Mouse (Mus musculus) lung, embryonic 14.5 days (tissue): ENCODE results near the gene Thy1. TPM values are rescaled to one million over a fixed set of nuclear protein-coding genes. Genes with fewer than 3 reads are reported as not detected.

ENCODE experiments used
- ATAC-seq: fragments of 200-750 bp; cut with Nextera tagmentation; 2 replicates; pipeline ENCODE4 v1.8.0; 2017; ENCODE audit warnings: mild to moderate bottlenecking, moderate TSS enrichment, moderate library complexity; ENCODE audit not compliant: insufficient read depth
- DNase-seq: peaks from one replicate; pipeline ENCODE4 v3.0.0-alpha.2; 2015
- H3K27ac ChIP-seq: fragments of 300-500 bp; sonication (generic); 2 replicates; pipeline ENCODE4 v1.5.1; 2014; ENCODE audit warnings: low read depth, mild to moderate bottlenecking, moderate library complexity
- H3K27me3 ChIP-seq: fragments of 300-500 bp; sonication (generic); 2 replicates; pipeline ENCODE4 v1.6.1; 2014; ENCODE audit warnings: low read length, control low read depth; ENCODE audit not compliant: insufficient read depth
- H3K36me3 ChIP-seq: fragments of 300-500 bp; sonication (generic); 2 replicates; pipeline ENCODE4 v1.6.1; 2014; ENCODE audit warnings: control low read depth; ENCODE audit not compliant: insufficient read depth
- H3K4me1 ChIP-seq: fragments of 300-500 bp; sonication (generic); 2 replicates; pipeline ENCODE4 v1.6.1; 2014; ENCODE audit warnings: antibody characterized with exemption, control low read depth; ENCODE audit not compliant: insufficient read depth
- H3K4me2 ChIP-seq: fragments of 300-500 bp; sonication (generic); 2 replicates; pipeline ENCODE4 v1.6.1; 2014; ENCODE audit warnings: mild to moderate bottlenecking
- H3K4me3 ChIP-seq: fragments of 300-500 bp; sonication (generic); 2 replicates; pipeline ENCODE4 v1.5.1; 2014; ENCODE audit warnings: low read depth, low read length
- H3K9ac ChIP-seq: fragments of 300-500 bp; sonication (generic); 2 replicates; pipeline ENCODE4 v1.6.1; 2014
- H3K9me3 ChIP-seq: fragments of 300-500 bp; sonication (generic); 2 replicates; pipeline ENCODE4 v1.6.1; 2016; ENCODE audit warnings: low read depth, low read length, control low read depth
- CTCF ChIP-seq: IDR thresholded peaks from 2 replicates; pipeline ENCODE4 v1.5.1; 2016; ENCODE audit warnings: antibody characterized with exemption, low read depth
- WGBS: fragments of 180-500 bp; shearing (Covaris S2); extraction: QIAGEN DNeasy Blood & Tissue Kit; methylation state at CpG from one replicate; pipeline ENCODE4 v1.1.7; 2014; 5-methylcytosine and 5-hydroxymethylcytosine counted together
- polyA plus RNA-seq: library from polyadenylated mRNA; unstranded; fragments of >200 nt; fragmentation: Nextera tagmentation; extraction: Ambion mirVana; gene quantifications from 2 replicates; pipeline ENCODE4 v1.2.1, GENCODE M21; 2014

The Thy1 gene
- polyA plus RNA-seq, 1 experiment from 2014 or later, result 0.46 TPM

- Histone ChIP-seq H3K9me3 (no peaks in the 10 kb centered on the region), H3K9ac (no peak overlapping the region), H3K4me3 (no peak overlapping the region), H3K36me3 (no peaks in the 10 kb centered on the region), H3K27ac (no peak overlapping the region), H3K4me1 (0 out of 2 replicates have a peak, but pooled peaks cover 10% of the 10 kb centered on the region), H3K27me3 (no peaks in the 10 kb centered on the region), H3K4me2 (no peak overlapping the region)
- no peak for TF ChIP-seq CTCF
- 80% methylated on average over 6 of the region's 6 CpGs for WGBS
- DNase-seq, result no peak
- no peak for ATAC-seq
These were observed 24.8 kb downstream of the Thy1 start for GRCm38 (mm10) chr9:44067960-44068330.

- no peak overlapping the region for H3K4me3 ChIP-seq
- no peaks in the 10 kb centered on the region for H3K27me3 ChIP-seq
- H3K4me2 ChIP-seq, result no peak overlapping the region
- no peak overlapping the region for H3K27ac ChIP-seq
- H3K36me3 ChIP-seq, result no peaks in the 10 kb centered on the region
- 8% methylated on average over 7 of the region's 7 CpGs for WGBS
- DNase-seq, result no peak
- H3K9ac ChIP-seq, result no peak overlapping the region
- 0 out of 2 replicates have a peak, but pooled peaks cover 10% of the 10 kb centered on the region for H3K4me1 ChIP-seq
- no peaks in the 10 kb centered on the region for H3K9me3 ChIP-seq
- no peak for ATAC-seq
- no peak for TF ChIP-seq CTCF
These were observed 26.1 kb downstream of the Thy1 start for GRCm38 (mm10) chr9:44069252-44069651.

- Histone ChIP-seq H3K9ac (no peak overlapping the region), H3K4me3 (no peak overlapping the region), H3K27me3 (no peaks in the 10 kb centered on the region), H3K27ac (no peak overlapping the region), H3K36me3 (no peaks in the 10 kb centered on the region), H3K9me3 (no peaks in the 10 kb centered on the region), H3K4me2 (no peak overlapping the region; the same call in 1 of the 2 replicates), H3K4me1 (0 out of 2 replicates have a peak, but pooled peaks cover 10% of the 10 kb centered on the region)
- TF ChIP-seq CTCF, result no peak
- ATAC-seq (no peak), DNase-seq (no peak)
- 49% methylated on average over 14 of the region's 14 CpGs for WGBS
These were observed 27.1 kb downstream of the Thy1 start for GRCm38 (mm10) chr9:44070113-44070843.

- H3K27me3 ChIP-seq, result no peaks in the 10 kb centered on the region
- H3K9ac ChIP-seq, result no peak overlapping the region
- H3K36me3 ChIP-seq, result no peaks in the 10 kb centered on the region
- ATAC-seq, result no peak
- H3K9me3 ChIP-seq, result no peaks in the 10 kb centered on the region
- 0 out of 2 replicates have a peak, but pooled peaks cover 10% of the 10 kb centered on the region for H3K4me1 ChIP-seq
- H3K4me2 ChIP-seq, result no peak overlapping the region; the same call in 1 of the 2 replicates
- no peak for TF ChIP-seq CTCF
- 36% methylated on average over 8 of the region's 8 CpGs for WGBS
- H3K4me3 ChIP-seq, result no peak overlapping the region
- no peak for DNase-seq
- no peak overlapping the region for H3K27ac ChIP-seq
These were observed 27.7 kb downstream of the Thy1 start for GRCm38 (mm10) chr9:44070844-44071231.

GRCm38 (mm10) chr9:44071914-44072598, 28.9 kb downstream of the Thy1 start:
- no peak overlapping the region for H3K4me3 ChIP-seq
- H3K9ac ChIP-seq, result peak overlapping the region; percentile 3; the same call in 1 of the 2 replicates
- TF ChIP-seq CTCF, result no peak
- no peaks in the 10 kb centered on the region for H3K36me3 ChIP-seq
- H3K27ac ChIP-seq, result no peak overlapping the region
- ATAC-seq, result no peak; the same call in 1 of the 2 replicates
- H3K4me2 ChIP-seq, result no peak overlapping the region
- 0 out of 2 replicates have a peak, but pooled peaks cover 8% of the 10 kb centered on the region for H3K4me1 ChIP-seq
- 33% methylated on average over 11 of the region's 11 CpGs for WGBS
- H3K9me3 ChIP-seq, result no peaks in the 10 kb centered on the region
- DNase-seq, result peak; percentile 35
- no peaks in the 10 kb centered on the region for H3K27me3 ChIP-seq

GRCm38 (mm10) chr9:44072599-44072915, 29.4 kb downstream of the Thy1 start:
- Histone ChIP-seq H3K27ac (no peak overlapping the region), H3K9ac (no peak overlapping the region; the same call in 1 of the 2 replicates), H3K36me3 (no peaks in the 10 kb centered on the region), H3K4me2 (no peak overlapping the region), H3K4me1 (0 out of 2 replicates have a peak, but pooled peaks cover 5% of the 10 kb centered on the region), H3K4me3 (no peak overlapping the region), H3K9me3 (no peaks in the 10 kb centered on the region), H3K27me3 (no peaks in the 10 kb centered on the region)
- no peak for TF ChIP-seq CTCF
- 20% methylated on average over 4 of the region's 4 CpGs for WGBS
- DNase-seq (no peak), ATAC-seq (no peak)

- H3K9me3 ChIP-seq, result no peaks in the 10 kb centered on the region
- 68% methylated on average over 5 of the region's 5 CpGs for WGBS
- ATAC-seq (no peak), DNase-seq (no peak)
- no peak overlapping the region for H3K4me2 ChIP-seq
- H3K4me1 ChIP-seq, result 0 out of 2 replicates have a peak, but pooled peaks cover 5% of the 10 kb centered on the region
- H3K4me3 ChIP-seq, result no peak overlapping the region
- H3K36me3 ChIP-seq, result no peaks in the 10 kb centered on the region
- no peaks in the 10 kb centered on the region for H3K27me3 ChIP-seq
- no peak for TF ChIP-seq CTCF
- no peak overlapping the region for H3K27ac ChIP-seq
- 0 out of 2 replicates have a peak overlapping the region, but pooled peaks have one; percentile 6 for H3K9ac ChIP-seq
These were observed 29.9 kb downstream of the Thy1 start for GRCm38 (mm10) chr9:44073115-44073514.
